Mouse (Mus musculus) erythroblast, embryonic 14.5 days (primary cell): Measurements from ENCODE around the gene Nsd1.

Experiments
- GATA1 ChIP-seq: IDR thresholded peaks from 2 replicates; pipeline ENCODE4 v1.6.1; 2012; ENCODE audit warnings: low read length, inconsistent platforms, mixed read lengths
- TAL1 ChIP-seq: IDR thresholded peaks from 3 replicates; pipeline ENCODE4 v1.6.1; 2012; ENCODE audit warnings: low read length, inconsistent platforms, mixed read lengths

GRCm38 (mm10) chr13:55314891-55315412, 105.4 kb downstream of the Nsd1 start:
- no peak for TF ChIP-seq GATA1
- TF ChIP-seq TAL1, result no peak
